Mouse (Mus musculus): ENCODE data around the gene Suco.

DNA sequence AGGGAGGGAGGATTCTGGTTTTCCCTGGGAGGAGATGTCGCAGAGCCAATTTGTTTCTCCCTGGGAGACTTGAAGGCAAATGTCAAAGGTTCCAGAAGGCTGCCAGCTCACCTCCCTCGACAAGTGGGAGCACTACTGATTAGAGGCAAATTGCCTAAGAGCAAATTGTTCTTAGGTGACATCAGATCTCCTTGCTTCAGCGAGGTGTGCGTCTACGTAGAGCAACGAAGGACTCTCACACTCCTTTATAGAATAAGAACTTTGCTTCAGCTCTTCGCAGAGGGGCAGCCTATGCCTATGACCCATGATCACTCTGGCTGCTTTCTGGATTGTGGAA is 37.1 kb upstream of the Suco start:
- TF ChIP-seq POLR2A (IDR thresholded peaks at IDR 0.05; ENCODE audit: insufficient read depth, low read length) (no peak), CTCF (IDR thresholded peaks at IDR 0.05; ENCODE audit: low read depth, low read length) (no peak), EP300 (IDR thresholded peaks at IDR 0.05; ENCODE audit: insufficient read depth, low read depth, low read length) (no peak)
